Mouse (Mus musculus) layer of hippocampus, postnatal 14 days (tissue): ENCODE results near the gene Dok7. TPM values are rescaled to one million over a fixed set of nuclear protein-coding genes. Genes with fewer than 3 reads are reported as not detected.

Experiments
- DNase-seq, 2 experiments: peaks; one replicate each; pipeline ENCODE4 v3.0.0; 2021 to 2022; ENCODE audit warnings: low spot score in 2 of 2, mixed read lengths in 1 of 2
- long read RNA-seq, 2 experiments: library from polyadenylated mRNA; stranded (forward); transcript quantifications; one replicate each; pipeline ENCODE4 v2.0.0; 2021
- total RNA-seq, 2 experiments: library from RNA; stranded (reverse); gene quantifications; 2 replicates each; pipeline ENCODE4 v1.2.3; 2021

The Dok7 gene
- 10 to 100 TPM; 20.1 to 25.0 TPM for total RNA-seq
- long read RNA-seq, experiment 1, transcript Dok7-203 (7 exons, 2,779 nt), result major isoform, 7 of 16 reads
- long read RNA-seq, experiment 1, partial matches to known transcripts, result 6 of 16 reads
- long read RNA-seq, experiment 1, other reads (novel, unspliced or antisense), result 1 of 16 reads
- long read RNA-seq, experiment 2, transcript Dok7-203 (7 exons, 2,779 nt), result major isoform, 6 of 13 reads
- long read RNA-seq, experiment 2, partial matches to known transcripts, result 4 of 13 reads
- long read RNA-seq, experiment 2, other reads (novel, unspliced or antisense), result 2 of 13 reads

- peak; percentile 54 to 62 for DNase-seq
Observed at GRCm38 (mm10) chr5:35056604-35057432, at the start of gene Dok7. Dok7 (plus strand) TSS chr5:35056766.

- no peak for DNase-seq
Observed at GRCm38 (mm10) chr5:35009163-35009562, 47.4 kb upstream of the Dok7 start.

- DNase-seq, result no peak
Observed at GRCm38 (mm10) chr5:35010656-35011055, 45.9 kb upstream of the Dok7 start.

GRCm38 (mm10) chr5:35011156-35011923 is 45.2 kb upstream of the Dok7 start:
- DNase-seq, result no peak

- no peak for DNase-seq
Observed at GRCm38 (mm10) chr5:35014036-35014435, 42.5 kb upstream of the Dok7 start.

GRCm38 (mm10) chr5:35019673-35020300 is 36.8 kb upstream of the Dok7 start:
- DNase-seq, result no peak

- DNase-seq, result no peak
Observed at GRCm38 (mm10) chr5:35020410-35021241, 35.9 kb upstream of the Dok7 start.

- peak in 1 of 2 experiments; percentile 42 for DNase-seq
Observed at GRCm38 (mm10) chr5:35024975-35025374, 31.6 kb upstream of the Dok7 start.

GRCm38 (mm10) chr5:35029303-35029702 is 27.3 kb upstream of the Dok7 start:
- no peak for DNase-seq

GRCm38 (mm10) chr5:35029755-35030154 is 26.8 kb upstream of the Dok7 start:
- no peak for DNase-seq

GRCm38 (mm10) chr5:35033068-35033467 is 23.5 kb upstream of the Dok7 start:
- peak in 1 of 2 experiments; percentile 22 for DNase-seq

- DNase-seq, result no peak
Observed at GRCm38 (mm10) chr5:35033619-35034018, 22.9 kb upstream of the Dok7 start.

GRCm38 (mm10) chr5:35035141-35035540 is 21.4 kb upstream of the Dok7 start:
- DNase-seq, result no peak

- DNase-seq, result no peak
Observed at GRCm38 (mm10) chr5:35035795-35036194, 20.8 kb upstream of the Dok7 start.

GRCm38 (mm10) chr5:35037438-35037837 is 19.1 kb upstream of the Dok7 start:
- DNase-seq, result no peak

GRCm38 (mm10) chr5:35041268-35041829 is 15.2 kb upstream of the Dok7 start, which contains the start of gene Hgfac:
Hgfac (plus strand) TSS chr5:35041509.
- no peak for DNase-seq

- no peak for DNase-seq
Observed at GRCm38 (mm10) chr5:35042431-35043109, 14.0 kb upstream of the Dok7 start.

- DNase-seq, result peak; percentile 77 to 91
Observed at GRCm38 (mm10) chr5:35043110-35043451, 13.5 kb upstream of the Dok7 start.

- DNase-seq, result no peak
Observed at GRCm38 (mm10) chr5:35050541-35050940, 6.0 kb upstream of the Dok7 start.
